Mouse (Mus musculus) E14TG2a.4 (cell line): Measurements from ENCODE around the gene Lrrc4c.

Experiments
- H3K27me3 ChIP-seq: 2 replicates; pipeline ENCODE4 v1.6.1; 2014; ENCODE audit warnings: low read length, control low read depth; ENCODE audit not compliant: insufficient read depth
- H3K36me3 ChIP-seq: 2 replicates; pipeline ENCODE4 v1.6.1; 2014; ENCODE audit warnings: low read length, control low read depth; ENCODE audit not compliant: insufficient read depth
- H3K4me1 ChIP-seq: replicated peaks from 2 replicates; pipeline ENCODE4 v1.6.1; 2014; ENCODE audit warnings: low read depth, low read length, control low read depth
- H3K4me3 ChIP-seq: replicated peaks from 2 replicates; pipeline ENCODE4 v1.5.1; 2014; ENCODE audit warnings: mild to moderate bottlenecking, low read length
- H3K9me3 ChIP-seq: 2 replicates; pipeline ENCODE4 v1.6.1; 2014; ENCODE audit warnings: low read length, control low read depth
- CTCF ChIP-seq: conservative IDR thresholded peaks from 2 replicates; pipeline ENCODE4 v1.5.1; 2014; ENCODE audit warnings: low read length
- NANOG ChIP-seq: IDR thresholded peaks from 2 replicates; pipeline ENCODE4 v1.6.1; 2014; ENCODE audit warnings: borderline replicate concordance, low read length, mixed read lengths
- POU5F1 ChIP-seq: IDR thresholded peaks from 2 replicates; pipeline ENCODE4 v1.6.1; 2014; ENCODE audit warnings: low read length, borderline replicate concordance

The Lrrc4c gene

GRCm38 (mm10) chr2:96580136-96580733 lies 262.3 kb downstream of the Lrrc4c start:
- Histone ChIP-seq H3K9me3 (no peaks in the 10 kb centered on the region), H3K36me3 (no peaks in the 10 kb centered on the region), H3K4me1 (peaks cover 10% of the 10 kb centered on the region), H3K4me3 (no peak overlapping the region), H3K27me3 (no peaks in the 10 kb centered on the region)
- TF ChIP-seq NANOG (peak; percentile 54; the same call in 1 of the 2 replicates), POU5F1 (no peak)

GRCm38 (mm10) chr2:96585665-96586064 lies 267.7 kb downstream of the Lrrc4c start:
- no peak overlapping the region for H3K4me3 ChIP-seq
- H3K4me1 ChIP-seq = no peaks in the 10 kb centered on the region
- TF ChIP-seq CTCF (peak; percentile 34; the same call in 1 of the 2 replicates), NANOG (no peak), POU5F1 (no peak)
- no peaks in the 10 kb centered on the region for H3K36me3 ChIP-seq
- H3K9me3 ChIP-seq = no peaks in the 10 kb centered on the region
- H3K27me3 ChIP-seq = no peaks in the 10 kb centered on the region

- H3K27me3 ChIP-seq = no peaks in the 10 kb centered on the region
- H3K4me1 ChIP-seq = no peaks in the 10 kb centered on the region
- no peaks in the 10 kb centered on the region for H3K9me3 ChIP-seq
- H3K36me3 ChIP-seq = no peaks in the 10 kb centered on the region
- TF ChIP-seq POU5F1 (no peak), NANOG (no peak), CTCF (no peak)
- no peak overlapping the region for H3K4me3 ChIP-seq
Measured at GRCm38 (mm10) chr2:96604801-96605200, 286.8 kb downstream of the Lrrc4c start.

- no peak overlapping the region for H3K4me3 ChIP-seq
- TF ChIP-seq POU5F1 = no peak
- no peak for TF ChIP-seq NANOG
- no peak for TF ChIP-seq CTCF
- H3K36me3 ChIP-seq = no peaks in the 10 kb centered on the region
- no peaks in the 10 kb centered on the region for H3K4me1 ChIP-seq
- no peaks in the 10 kb centered on the region for H3K9me3 ChIP-seq
- H3K27me3 ChIP-seq = no peaks in the 10 kb centered on the region
Measured at GRCm38 (mm10) chr2:96614121-96614520, 296.2 kb downstream of the Lrrc4c start.

GRCm38 (mm10) chr2:96618691-96619205 lies 300.8 kb downstream of the Lrrc4c start:
- no peak for TF ChIP-seq POU5F1
- no peak for TF ChIP-seq CTCF
- no peak for TF ChIP-seq NANOG
- H3K27me3 ChIP-seq = no peaks in the 10 kb centered on the region
- H3K4me1 ChIP-seq = no peaks in the 10 kb centered on the region
- no peak overlapping the region for H3K4me3 ChIP-seq
- no peaks in the 10 kb centered on the region for H3K9me3 ChIP-seq
- no peaks in the 10 kb centered on the region for H3K36me3 ChIP-seq

GRCm38 (mm10) chr2:96667113-96667512 lies 349.1 kb downstream of the Lrrc4c start:
- H3K9me3 ChIP-seq = no peaks in the 10 kb centered on the region
- no peak overlapping the region for H3K4me3 ChIP-seq
- H3K4me1 ChIP-seq = no peaks in the 10 kb centered on the region
- no peaks in the 10 kb centered on the region for H3K36me3 ChIP-seq
- no peak for TF ChIP-seq CTCF
- no peak for TF ChIP-seq POU5F1
- TF ChIP-seq NANOG = no peak
- H3K27me3 ChIP-seq = no peaks in the 10 kb centered on the region

- no peaks in the 10 kb centered on the region for H3K27me3 ChIP-seq
- TF ChIP-seq POU5F1 (no peak), NANOG (no peak), CTCF (no peak)
- H3K36me3 ChIP-seq = no peaks in the 10 kb centered on the region
- H3K4me1 ChIP-seq = no peaks in the 10 kb centered on the region
- no peak overlapping the region for H3K4me3 ChIP-seq
- H3K9me3 ChIP-seq = no peaks in the 10 kb centered on the region
Measured at GRCm38 (mm10) chr2:96681806-96682205, 363.8 kb downstream of the Lrrc4c start.

GRCm38 (mm10) chr2:96685328-96685727 lies 367.4 kb downstream of the Lrrc4c start:
- TF ChIP-seq NANOG (no peak), POU5F1 (no peak), CTCF (no peak)
- no peak overlapping the region for H3K4me3 ChIP-seq
- H3K4me1 ChIP-seq = no peaks in the 10 kb centered on the region
- H3K9me3 ChIP-seq = no peaks in the 10 kb centered on the region
- H3K27me3 ChIP-seq = no peaks in the 10 kb centered on the region
- no peaks in the 10 kb centered on the region for H3K36me3 ChIP-seq

- H3K4me1 ChIP-seq = no peaks in the 10 kb centered on the region
- TF ChIP-seq CTCF (no peak), POU5F1 (no peak), NANOG (no peak; the same call in 1 of the 2 replicates)
- H3K36me3 ChIP-seq = no peaks in the 10 kb centered on the region
- no peaks in the 10 kb centered on the region for H3K9me3 ChIP-seq
- no peak overlapping the region for H3K4me3 ChIP-seq
- H3K27me3 ChIP-seq = no peaks in the 10 kb centered on the region
Measured at GRCm38 (mm10) chr2:96705004-96705403, 387.0 kb downstream of the Lrrc4c start.
